Mouse (Mus musculus) monocyte, adult 5-6 weeks (primary cell): ENCODE results near the gene A730009L09Rik. TPM values are rescaled to one million over a fixed set of nuclear protein-coding genes. Genes with fewer than 3 reads are reported as not detected.

Source experiments
- ATAC-seq: fragments of 153-309, 156-312 bp; replicated peaks from 2 replicates; pipeline ENCODE4 v1.8.0; 2017; ENCODE audit warnings: mild to moderate bottlenecking; ENCODE audit not compliant: low TSS enrichment, insufficient number of reproducible peaks, severe bottlenecking, poor library complexity, low FRiP score
- total RNA-seq: library from RNA; stranded (forward); fragments of 200-1000, 200-491, 200-594 nt; gene quantifications from 3 replicates; pipeline ENCODE4 v1.2.3, GENCODE M21; 2017

A730009L09Rik gene
- not detected in 3 replicates for total RNA-seq

DNA sequence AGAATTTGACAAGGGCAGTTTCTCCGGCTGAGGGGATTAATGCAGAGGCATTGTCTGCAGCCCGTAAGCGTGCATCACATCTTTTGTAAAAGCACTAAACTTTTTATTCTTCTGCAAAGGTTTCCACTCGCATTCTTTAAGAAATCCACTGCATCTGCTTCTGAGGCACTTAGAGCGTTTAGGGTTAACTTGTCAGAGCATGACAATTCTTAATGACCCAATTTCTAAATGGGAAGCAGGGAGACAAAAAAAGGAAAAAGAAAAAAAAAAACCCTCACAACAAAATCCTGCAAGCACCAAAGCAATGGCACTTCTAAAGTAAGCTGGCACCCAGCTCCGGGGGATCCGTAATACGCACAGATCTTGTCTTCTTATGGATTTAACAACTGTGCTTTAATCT, at the start of gene A730009L09Rik:
TSS of gene A730009L09Rik (plus strand) at position 301 of the 400 bp plus-strand sequence.
- no peak for ATAC-seq

- no peak for ATAC-seq
Observed at GRCm38 (mm10) chr16:84465581-84466165, 49.2 kb upstream of the A730009L09Rik start.

- no peak for ATAC-seq
Observed at GRCm38 (mm10) chr16:84468898-84469297, 46.0 kb upstream of the A730009L09Rik start.

DNA sequence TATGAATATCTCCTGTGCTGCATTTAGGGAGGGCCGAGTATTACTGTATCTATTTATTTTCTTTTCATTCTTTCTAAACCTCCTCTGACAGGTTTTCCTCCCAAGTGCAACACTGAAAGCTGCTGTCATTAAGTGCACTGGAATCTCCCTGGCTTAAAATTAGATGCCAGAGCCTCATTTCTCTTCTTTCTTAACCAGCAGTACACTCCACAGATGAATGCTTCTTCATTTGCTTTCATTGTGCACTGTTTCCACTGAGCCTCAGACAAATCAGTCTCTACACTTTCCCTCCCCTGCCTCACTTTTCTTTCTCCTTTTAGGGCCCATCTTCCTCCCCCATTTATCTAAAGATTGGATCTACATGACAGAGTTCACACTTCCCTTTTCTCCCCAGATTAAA, 44.9 kb upstream of the A730009L09Rik start:
- no peak for ATAC-seq

DNA sequence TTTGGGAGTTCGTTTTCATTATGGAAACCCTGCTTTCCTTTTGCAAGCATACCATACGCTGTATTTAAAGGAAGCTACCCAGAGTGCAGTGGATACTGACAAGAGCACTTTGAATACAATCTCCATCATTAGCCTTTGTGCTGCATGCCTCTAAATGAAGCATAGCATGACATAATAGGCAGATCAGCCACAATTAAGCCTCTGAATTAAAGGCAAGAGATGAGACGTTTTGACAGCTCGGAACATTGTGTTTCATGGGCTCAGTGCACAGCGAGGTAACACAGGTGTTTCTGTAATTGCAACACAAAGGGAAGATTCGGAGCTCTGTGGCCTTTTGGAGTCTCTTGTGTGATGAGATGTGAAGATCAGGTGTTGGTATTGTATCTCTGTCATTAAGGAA, 41.5 kb upstream of the A730009L09Rik start:
- ATAC-seq: no peak

DNA sequence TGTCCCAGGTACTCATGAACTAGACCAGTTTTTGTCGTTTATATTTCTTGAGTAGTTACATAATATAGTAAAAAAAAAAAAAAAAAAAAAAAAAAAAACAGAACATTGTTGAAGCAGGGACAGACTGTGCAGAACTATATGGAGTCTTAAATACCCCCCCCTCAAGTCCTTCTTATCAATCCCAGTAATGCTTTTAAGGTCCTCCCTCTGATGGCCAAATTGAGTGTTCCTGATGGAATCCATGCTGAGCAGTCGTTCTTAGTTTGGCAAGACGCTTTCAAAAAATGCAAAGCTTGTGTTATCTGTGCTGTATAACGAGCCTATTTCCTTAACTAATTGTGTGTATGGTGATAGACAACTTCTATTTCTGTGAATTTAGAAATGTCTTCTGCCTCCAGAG, 40.2 kb upstream of the A730009L09Rik start:
- no peak for ATAC-seq

- no peak for ATAC-seq
Observed at GRCm38 (mm10) chr16:84476948-84477347, 38.0 kb upstream of the A730009L09Rik start.

DNA sequence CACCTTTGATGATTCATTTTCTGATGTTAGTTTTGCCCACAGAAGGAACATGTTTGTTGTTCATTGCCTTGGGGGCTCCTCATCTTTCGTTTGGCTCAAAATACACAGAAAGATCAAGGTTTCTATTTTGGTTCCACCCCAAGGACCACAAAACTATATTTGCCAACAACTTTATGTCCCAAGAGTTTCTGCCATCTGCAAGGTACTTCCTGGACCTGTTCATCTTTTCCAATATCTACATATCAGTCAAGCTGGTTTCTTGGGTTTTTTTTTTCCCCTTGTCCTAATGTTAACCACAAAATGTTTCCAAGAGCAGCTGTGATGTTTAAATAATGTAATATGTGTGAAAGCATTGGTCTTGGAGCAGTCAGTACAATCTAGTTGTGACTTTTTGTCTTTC, 37.4 kb upstream of the A730009L09Rik start:
- no peak for ATAC-seq

GRCm38 (mm10) chr16:84477952-84478351, 37.0 kb upstream of the A730009L09Rik start:
- ATAC-seq: no peak

DNA sequence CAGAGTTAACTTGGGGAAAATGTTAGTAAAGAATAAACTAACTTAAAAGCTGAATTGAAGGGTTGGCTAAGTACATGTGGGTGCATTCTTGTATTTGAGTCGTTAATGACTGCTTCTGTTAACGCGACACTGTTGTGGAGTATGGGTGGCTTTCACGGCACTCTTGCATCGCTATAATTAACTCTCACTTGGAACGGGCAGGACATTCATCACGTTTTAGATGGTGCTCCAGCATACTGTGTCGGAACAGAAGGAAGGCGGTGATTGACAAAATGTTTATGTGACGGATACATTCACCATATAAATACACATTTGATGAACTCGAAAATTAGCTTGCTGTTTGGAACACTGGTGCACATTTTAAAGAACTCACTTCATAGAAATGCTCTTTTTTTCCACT, 29.0 kb upstream of the A730009L09Rik start:
- ATAC-seq: no peak

DNA sequence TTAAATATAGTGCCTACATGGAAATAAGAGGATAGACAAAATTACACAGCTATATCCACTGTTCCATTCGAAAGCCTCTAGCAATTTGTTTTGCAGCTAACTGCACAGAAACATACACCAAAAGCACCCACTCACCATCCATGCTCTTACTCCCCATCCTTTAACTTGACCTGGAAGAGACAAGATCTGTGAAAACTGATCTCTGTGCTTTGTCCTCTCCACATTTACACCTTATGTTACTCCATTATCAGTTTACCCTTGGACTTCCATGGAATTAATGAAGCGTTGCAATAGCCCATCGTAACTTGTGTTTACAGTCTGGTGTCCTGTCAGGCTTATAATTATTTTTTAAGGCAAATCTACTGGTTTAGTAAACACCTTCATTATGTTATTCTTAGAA, 20.1 kb upstream of the A730009L09Rik start:
- no peak for ATAC-seq

- ATAC-seq: no peak
Observed at GRCm38 (mm10) chr16:84495438-84495837, 19.5 kb upstream of the A730009L09Rik start.

GRCm38 (mm10) chr16:84507681-84508080, 7.2 kb upstream of the A730009L09Rik start:
- no peak for ATAC-seq

GRCm38 (mm10) chr16:84521975-84522635, 7.2 kb downstream of the A730009L09Rik start:
- ATAC-seq: no peak

GRCm38 (mm10) chr16:84523061-84523460, 8.1 kb downstream of the A730009L09Rik start:
- ATAC-seq: no peak

DNA sequence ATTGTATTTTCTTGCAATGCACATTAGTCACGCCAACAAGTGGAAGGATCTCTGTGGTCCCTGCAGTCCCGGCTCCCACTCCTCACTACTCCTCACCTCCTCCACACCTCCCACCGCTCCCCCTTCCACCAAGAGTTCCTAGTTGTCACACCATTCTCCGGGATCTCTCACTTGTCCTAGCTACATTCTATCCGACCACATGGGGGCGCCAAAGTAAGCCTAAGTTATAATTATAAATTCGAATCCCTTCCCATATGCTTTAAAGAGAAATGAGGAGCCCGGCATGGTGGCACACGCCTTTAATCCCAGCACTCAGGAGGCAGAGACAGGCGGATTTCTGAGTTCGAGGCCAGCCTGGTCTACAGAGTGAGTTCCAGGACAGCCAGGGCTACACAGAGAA, 12.5 kb downstream of the A730009L09Rik start:
- ATAC-seq: no peak

DNA sequence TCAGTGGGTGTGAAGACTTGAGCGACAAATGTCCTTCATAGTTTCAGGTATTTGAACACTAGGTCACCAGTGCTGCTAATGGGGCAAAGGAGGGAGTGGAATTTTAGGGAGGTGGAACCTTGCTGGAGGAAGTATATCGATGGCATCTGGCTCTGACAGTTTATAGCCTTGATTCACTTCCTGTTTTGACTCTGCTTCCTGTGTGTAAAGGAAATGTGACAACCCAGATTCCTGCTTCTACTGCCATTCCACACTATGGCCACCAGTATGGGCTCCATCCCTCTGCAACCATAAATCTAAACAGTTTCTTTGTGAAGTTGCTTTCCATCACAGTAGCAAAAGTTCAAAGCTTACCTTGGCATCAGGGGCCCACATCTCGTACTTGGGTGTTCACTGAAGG, 17.9 kb downstream of the A730009L09Rik start:
- ATAC-seq: no peak

GRCm38 (mm10) chr16:84546059-84546458, 31.1 kb downstream of the A730009L09Rik start:
- no peak for ATAC-seq

DNA sequence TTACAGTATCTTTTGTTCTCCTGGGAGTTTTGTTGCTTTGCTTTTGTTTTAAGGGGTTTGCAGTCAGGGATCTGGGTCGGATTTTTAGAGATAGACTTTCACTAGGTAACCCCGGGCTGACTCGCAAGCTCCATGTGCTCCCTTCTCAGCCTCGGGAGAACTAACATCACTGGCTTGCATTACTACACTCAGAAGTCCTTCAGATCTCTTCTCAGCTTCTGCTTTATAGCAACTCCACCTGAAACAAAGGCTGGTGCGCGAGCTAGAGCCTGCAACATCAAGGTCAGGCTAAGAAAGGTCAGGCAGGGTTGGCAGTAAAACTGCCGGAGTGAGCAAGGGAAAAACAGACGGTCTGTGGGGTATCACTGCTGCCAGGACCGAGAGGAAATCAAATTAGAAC, 34.2 kb downstream of the A730009L09Rik start:
- ATAC-seq: no peak

DNA sequence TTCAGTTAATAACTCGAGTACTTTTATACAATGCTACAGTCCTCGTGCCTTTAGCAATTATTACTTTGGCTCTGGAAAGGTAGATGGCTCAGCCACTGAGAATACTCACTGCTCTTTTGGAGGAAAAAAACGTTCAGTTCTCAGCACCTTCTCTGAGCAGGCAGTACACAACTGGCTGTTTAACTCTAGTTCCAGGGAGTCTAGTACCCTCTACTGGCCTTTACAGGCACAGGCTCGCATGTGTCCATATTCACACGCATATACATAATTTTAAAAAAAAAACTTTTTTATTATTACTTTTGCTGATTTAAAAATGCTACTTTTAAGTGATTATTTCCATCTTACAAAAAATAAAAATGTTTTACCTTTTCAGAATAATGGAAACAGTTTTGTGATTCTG, 35.5 kb downstream of the A730009L09Rik start:
- no peak for ATAC-seq

- ATAC-seq: no peak
Observed at GRCm38 (mm10) chr16:84553981-84554380, 39.1 kb downstream of the A730009L09Rik start.
